Mouse (Mus musculus): ENCODE data around the gene Plekhd1. TPM values are rescaled to one million over a fixed set of nuclear protein-coding genes. Genes with fewer than 3 reads are reported as not detected.

Gene Plekhd1
- polyA plus RNA-seq, 1 experiment: not detected

- TF ChIP-seq POLR2A (IDR thresholded peaks at IDR 0.05; ENCODE audit: borderline replicate concordance, control insufficient read depth, low read depth, low read length): no peak
- no peak for TF ChIP-seq CTCF (IDR thresholded peaks at IDR 0.05; ENCODE audit: control insufficient read depth, insufficient read depth, low read length)
- WGBS: 36% methylated on average over 6 of the region's 6 CpGs
- Histone ChIP-seq H3K4me3 (replicated peaks; ENCODE audit: control insufficient read depth, low read depth, low read length) (no peak overlapping the region), H3K4me1 (ENCODE audit: control insufficient read depth, insufficient read depth, low read length) (no peaks in the 10 kb centered on the region), H3K27ac (ENCODE audit: control insufficient read depth, insufficient read depth, low read depth, low read length, poor library complexity) (no peak overlapping the region)
These were observed 14.7 kb downstream of the Plekhd1 start for GRCm38 (mm10) chr12:80706915-80707604.

GRCm38 (mm10) chr12:80715915-80716314, 23.5 kb downstream of the Plekhd1 start:
- Histone ChIP-seq H3K4me1 (ENCODE audit: control insufficient read depth, insufficient read depth, low read length) (no peaks in the 10 kb centered on the region), H3K4me3 (replicated peaks; ENCODE audit: control insufficient read depth, low read depth, low read length) (no peak overlapping the region), H3K27ac (ENCODE audit: control insufficient read depth, insufficient read depth, low read depth, low read length, poor library complexity) (no peak overlapping the region)
- no peak for TF ChIP-seq POLR2A (IDR thresholded peaks at IDR 0.05; ENCODE audit: borderline replicate concordance, control insufficient read depth, low read depth, low read length)
- TF ChIP-seq CTCF (IDR thresholded peaks at IDR 0.05; ENCODE audit: control insufficient read depth, insufficient read depth, low read length): no peak
- WGBS: 80% methylated on average over 6 of the region's 6 CpGs

DNA sequence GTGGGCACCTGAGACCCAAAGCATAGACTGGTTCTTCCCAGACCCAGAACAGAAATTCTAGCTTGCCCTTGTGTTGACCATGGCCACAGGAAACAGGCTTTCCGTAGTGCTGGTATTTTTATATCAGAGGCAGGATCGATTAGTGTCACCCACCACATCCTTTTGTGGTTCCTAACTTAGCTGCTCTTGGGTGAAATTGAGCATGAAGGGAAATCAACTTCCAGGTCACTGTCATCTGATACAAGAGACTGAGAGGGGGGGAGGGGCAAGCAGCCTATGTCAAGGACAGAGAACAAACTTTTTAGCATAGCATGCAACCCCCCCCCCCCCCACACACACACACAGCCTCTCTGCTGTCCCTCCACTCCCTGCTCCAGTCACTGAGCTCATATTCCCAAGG, 26.8 kb downstream of the Plekhd1 start:
- no peak overlapping the region for H3K4me3 ChIP-seq (replicated peaks; ENCODE audit: control insufficient read depth, low read depth, low read length)
- no peak overlapping the region for H3K27ac ChIP-seq (ENCODE audit: control insufficient read depth, insufficient read depth, low read depth, low read length, poor library complexity)
- H3K4me1 ChIP-seq (ENCODE audit: control insufficient read depth, insufficient read depth, low read length): no peaks in the 10 kb centered on the region
- WGBS: 0% methylated on average over 2 of the region's 2 CpGs
- TF ChIP-seq CTCF (IDR thresholded peaks at IDR 0.05; ENCODE audit: control insufficient read depth, insufficient read depth, low read length) (no peak), POLR2A (IDR thresholded peaks at IDR 0.05; ENCODE audit: borderline replicate concordance, control insufficient read depth, low read depth, low read length) (no peak)

DNA sequence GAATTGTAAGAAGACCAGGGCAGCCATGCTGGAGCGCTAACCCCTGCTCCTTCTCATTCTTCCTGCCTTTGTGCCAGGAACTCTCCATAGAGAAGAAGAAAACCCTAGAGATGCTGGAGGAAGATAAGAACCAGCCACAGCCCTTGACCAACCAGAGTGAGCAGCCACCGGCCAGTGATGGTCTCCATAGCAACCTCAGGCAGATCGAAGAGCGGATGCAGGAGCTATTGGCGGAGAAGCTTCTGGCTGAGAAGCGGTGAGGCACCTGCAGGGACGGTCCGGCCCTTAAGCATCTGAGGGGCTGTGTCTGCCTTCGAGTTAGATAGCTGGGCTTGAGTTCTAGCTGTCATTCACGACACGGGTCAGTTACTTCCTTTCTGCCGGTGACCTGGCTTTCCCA, 28.1 kb downstream of the Plekhd1 start:
- H3K27ac ChIP-seq (ENCODE audit: control insufficient read depth, insufficient read depth, low read depth, low read length, poor library complexity): no peak overlapping the region
- H3K4me3 ChIP-seq (replicated peaks; ENCODE audit: control insufficient read depth, low read depth, low read length): no peak overlapping the region
- no peaks in the 10 kb centered on the region for H3K4me1 ChIP-seq (ENCODE audit: control insufficient read depth, insufficient read depth, low read length)
- 82% methylated on average over 12 of the region's 12 CpGs for WGBS
- TF ChIP-seq CTCF (IDR thresholded peaks at IDR 0.05; ENCODE audit: control insufficient read depth, insufficient read depth, low read length): no peak
- TF ChIP-seq POLR2A (IDR thresholded peaks at IDR 0.05; ENCODE audit: borderline replicate concordance, control insufficient read depth, low read depth, low read length): no peak

- 89% methylated on average over 15 of the region's 15 CpGs for WGBS
- Histone ChIP-seq H3K4me3 (replicated peaks; ENCODE audit: control insufficient read depth, low read depth, low read length) (no peak overlapping the region), H3K27ac (ENCODE audit: control insufficient read depth, insufficient read depth, low read depth, low read length, poor library complexity) (no peak overlapping the region), H3K4me1 (ENCODE audit: control insufficient read depth, insufficient read depth, low read length) (no peaks in the 10 kb centered on the region)
- TF ChIP-seq POLR2A (IDR thresholded peaks at IDR 0.05; ENCODE audit: borderline replicate concordance, control insufficient read depth, low read depth, low read length): no peak
- TF ChIP-seq CTCF (IDR thresholded peaks at IDR 0.05; ENCODE audit: control insufficient read depth, insufficient read depth, low read length): no peak
These were observed 29.1 kb downstream of the Plekhd1 start for GRCm38 (mm10) chr12:80721458-80721857.

DNA sequence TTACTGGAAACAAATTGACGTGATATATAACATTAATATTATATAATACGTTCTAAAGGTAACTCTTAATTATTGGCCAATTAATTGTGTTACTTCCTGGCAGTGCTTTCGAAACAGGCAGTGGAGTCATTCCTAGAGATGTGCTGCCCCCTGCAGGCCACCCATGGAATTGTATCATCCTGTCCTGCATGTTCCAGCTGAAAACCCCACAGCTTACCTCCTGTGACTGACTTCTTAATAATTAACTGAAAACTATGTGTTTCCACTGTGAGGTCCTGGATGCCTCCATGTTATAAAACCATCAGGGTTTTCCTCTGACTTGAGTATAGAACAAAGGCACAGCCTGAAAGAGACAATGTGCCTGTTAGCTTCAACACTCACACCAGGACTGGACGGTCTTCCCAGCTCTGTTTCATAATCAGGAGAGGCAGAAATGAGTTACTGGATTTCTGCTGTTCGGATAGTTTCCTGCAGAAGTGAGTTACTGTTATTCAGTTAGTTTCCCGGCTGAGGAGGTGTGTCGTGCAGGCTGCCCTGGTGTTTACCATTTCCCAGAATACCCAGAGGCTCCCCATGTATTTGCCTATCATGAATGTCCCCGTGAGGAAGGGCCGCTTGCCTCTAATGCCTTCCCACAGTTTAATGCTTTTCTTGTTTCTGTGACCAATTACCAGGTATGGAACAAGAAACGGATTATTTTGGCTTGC, 32.6 kb downstream of the Plekhd1 start:
- no peaks in the 10 kb centered on the region for H3K4me1 ChIP-seq (ENCODE audit: control insufficient read depth, insufficient read depth, low read length)
- 30% methylated on average over 10 of the region's 10 CpGs for WGBS
- H3K4me3 ChIP-seq (replicated peaks; ENCODE audit: control insufficient read depth, low read depth, low read length): no peak overlapping the region
- TF ChIP-seq CTCF (IDR thresholded peaks at IDR 0.05; ENCODE audit: control insufficient read depth, insufficient read depth, low read length): peak; percentile 86
- no peak for TF ChIP-seq POLR2A (IDR thresholded peaks at IDR 0.05; ENCODE audit: borderline replicate concordance, control insufficient read depth, low read depth, low read length)
- H3K27ac ChIP-seq (ENCODE audit: control insufficient read depth, insufficient read depth, low read depth, low read length, poor library complexity): no peak overlapping the region

DNA sequence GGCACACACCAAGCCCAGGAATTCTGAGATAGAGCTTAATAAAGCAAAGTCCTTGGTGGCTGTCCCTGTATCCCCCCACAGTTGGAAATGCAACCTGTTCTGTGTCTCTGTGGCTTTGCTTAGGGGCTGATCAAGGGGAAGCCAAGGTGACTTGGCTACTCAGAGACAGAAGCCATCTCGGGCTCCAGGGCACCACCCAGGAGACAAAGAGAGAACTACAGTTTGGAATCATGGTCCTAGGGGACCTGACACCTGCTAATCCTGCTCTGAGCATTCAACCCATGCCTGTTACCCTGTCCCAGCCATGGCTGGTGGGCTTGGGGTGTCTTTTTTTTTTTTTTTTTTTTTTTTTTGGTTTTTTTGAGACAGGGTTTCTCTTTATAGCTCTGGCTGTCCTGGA, 35.8 kb downstream of the Plekhd1 start:
- TF ChIP-seq CTCF (IDR thresholded peaks at IDR 0.05; ENCODE audit: control insufficient read depth, insufficient read depth, low read length): no peak
- no peak for TF ChIP-seq POLR2A (IDR thresholded peaks at IDR 0.05; ENCODE audit: borderline replicate concordance, control insufficient read depth, low read depth, low read length)
- Histone ChIP-seq H3K4me1 (ENCODE audit: control insufficient read depth, insufficient read depth, low read length) (no peaks in the 10 kb centered on the region), H3K4me3 (replicated peaks; ENCODE audit: control insufficient read depth, low read depth, low read length) (no peak overlapping the region), H3K27ac (ENCODE audit: control insufficient read depth, insufficient read depth, low read depth, low read length, poor library complexity) (no peak overlapping the region)
- WGBS: 0% methylated on average over 1 of the region's 1 CpGs

DNA sequence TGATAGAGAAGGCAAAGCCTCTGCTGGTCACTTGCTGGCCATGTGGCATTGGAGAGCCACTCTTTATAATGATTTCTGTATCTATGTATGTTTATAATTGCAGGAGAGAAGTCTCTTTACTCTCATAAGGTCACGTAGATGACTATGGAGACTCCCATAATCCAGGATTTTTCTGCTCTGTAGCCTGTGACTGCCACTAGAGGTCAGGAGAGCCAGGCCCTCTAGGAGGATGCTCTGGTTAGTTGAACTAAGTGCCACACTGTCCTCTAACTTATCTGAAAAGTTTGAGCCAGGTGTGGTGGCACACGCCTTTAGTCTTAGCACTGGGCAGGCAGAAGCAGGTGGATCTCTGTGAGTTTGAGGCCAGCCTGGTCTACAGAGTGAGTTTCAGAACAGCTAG, 36.4 kb downstream of the Plekhd1 start:
- H3K4me1 ChIP-seq (ENCODE audit: control insufficient read depth, insufficient read depth, low read length): no peaks in the 10 kb centered on the region
- no peak overlapping the region for H3K4me3 ChIP-seq (replicated peaks; ENCODE audit: control insufficient read depth, low read depth, low read length)
- H3K27ac ChIP-seq (ENCODE audit: control insufficient read depth, insufficient read depth, low read depth, low read length, poor library complexity): no peak overlapping the region
- TF ChIP-seq CTCF (IDR thresholded peaks at IDR 0.05; ENCODE audit: control insufficient read depth, insufficient read depth, low read length) (no peak), POLR2A (IDR thresholded peaks at IDR 0.05; ENCODE audit: borderline replicate concordance, control insufficient read depth, low read depth, low read length) (no peak)
- 51% methylated on average over 2 of the region's 2 CpGs for WGBS

All from bone marrow, adult 2 months (tissue).